Mouse (Mus musculus) layer of hippocampus, postnatal 10 days (tissue): ENCODE results near the gene 9130008F23Rik. TPM values are rescaled to one million over a fixed set of nuclear protein-coding genes. Genes with fewer than 3 reads are reported as not detected.

Experiments
- total RNA-seq, 2 experiments: library from RNA; stranded (reverse); gene quantifications; 2 replicates each; pipeline ENCODE4 v1.2.3; 2021

Gene 9130008F23Rik
- total RNA-seq, 2 experiments from 2014 or later: 0.53 to 0.69 TPM

Other genes starting within 250 kb of the 9130008F23Rik start
- not detected for gene Esp3, start 248.5 kb downstream of the 9130008F23Rik start, total RNA-seq
- gene Esp1, start 153.4 kb downstream of the 9130008F23Rik start, total RNA-seq: not detected
- gene Crisp2, start 73.6 kb downstream of the 9130008F23Rik start, total RNA-seq: not detected
- not detected for gene Rhag, start 69.4 kb downstream of the 9130008F23Rik start, total RNA-seq
- gene Glyatl3, start 33.8 kb upstream of the 9130008F23Rik start, total RNA-seq: not detected
- 10 to 100 TPM; 33.7 to 34.4 TPM for gene Mut, start 54.1 kb upstream of the 9130008F23Rik start, total RNA-seq
- gene Cenpq, start 54.5 kb upstream of the 9130008F23Rik start, total RNA-seq: 1 to 10 TPM; 5.1 to 6.3 TPM